Mouse (Mus musculus) liver, adult (tissue): ENCODE measurements around the gene Arfgap2.

Experiments used
- GATA4 ChIP-seq: IDR thresholded peaks from 2 replicates; pipeline ENCODE4 v1.6.1; 2014; ENCODE audit warnings: mild to moderate bottlenecking, low read length; ENCODE audit not compliant: insufficient replicate concordance

Arfgap2 gene

GRCm38 (mm10) chr2:91284375-91285199, 19.8 kb downstream of the Arfgap2 start:
- TF ChIP-seq GATA4 = no peak

- no peak for TF ChIP-seq GATA4
Observed at GRCm38 (mm10) chr2:91285885-91286505, 21.2 kb downstream of the Arfgap2 start.

- no peak for TF ChIP-seq GATA4
Observed at GRCm38 (mm10) chr2:91287563-91287962, 22.8 kb downstream of the Arfgap2 start.

DNA sequence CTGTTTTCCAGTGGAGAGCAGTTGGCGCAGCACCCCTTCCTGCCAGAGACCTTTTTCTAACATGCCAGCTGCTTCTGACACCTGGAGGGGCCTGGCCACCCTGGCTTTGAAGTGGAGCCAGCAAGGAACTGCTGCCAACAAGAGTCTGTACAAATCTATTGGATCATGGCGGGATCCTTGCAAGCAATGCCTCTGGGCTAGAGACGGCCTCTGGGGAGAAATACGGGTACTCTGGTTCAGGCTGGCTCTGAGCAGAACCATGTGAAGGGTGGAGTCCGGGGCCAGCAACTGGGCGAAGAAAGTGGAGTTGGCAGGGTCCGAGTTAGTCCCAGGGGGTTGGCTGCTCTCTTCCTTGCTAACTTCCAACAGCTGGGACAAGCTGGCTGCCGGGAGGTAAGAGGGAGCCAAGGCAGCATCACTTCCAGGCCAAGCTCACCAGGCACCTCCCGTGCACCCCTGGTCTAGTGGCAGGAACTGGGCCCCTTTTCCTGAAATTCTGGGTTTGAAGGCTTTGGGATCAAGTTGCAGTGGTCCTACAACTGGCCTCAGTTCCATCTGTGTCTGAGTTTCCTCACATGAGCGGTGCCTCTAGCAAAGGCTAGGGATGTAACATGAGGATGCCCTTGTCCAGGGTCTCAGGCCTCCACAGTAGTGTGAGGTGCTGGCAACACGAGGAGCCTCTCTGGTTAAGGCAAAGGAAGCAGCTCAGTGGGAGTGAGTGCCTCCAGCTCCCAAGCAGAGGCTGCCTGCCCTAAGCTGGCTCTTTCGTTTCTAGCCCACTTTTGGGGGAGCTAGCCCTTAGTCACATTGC, 26.6 kb downstream of the Arfgap2 start:
- no peak for TF ChIP-seq GATA4

DNA sequence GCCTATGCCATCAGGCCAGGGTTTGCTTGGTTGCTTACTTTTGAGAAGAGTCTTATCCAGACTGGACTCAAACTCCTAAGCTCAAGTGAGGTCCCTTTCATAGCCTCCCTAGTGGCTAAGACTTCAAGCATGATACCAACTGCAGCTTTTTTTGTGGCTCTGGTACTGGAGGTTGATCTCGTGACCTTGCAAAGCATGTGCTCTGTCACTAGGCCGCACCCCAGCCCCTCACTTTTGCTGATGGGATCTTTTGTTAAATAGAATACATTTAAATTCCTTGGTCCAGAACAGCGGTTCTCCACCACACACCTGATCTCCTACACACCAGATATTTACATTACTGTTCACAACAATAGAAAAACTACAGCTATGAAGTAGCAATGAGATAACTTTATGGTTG, 29.5 kb downstream of the Arfgap2 start:
- TF ChIP-seq GATA4 = no peak

DNA sequence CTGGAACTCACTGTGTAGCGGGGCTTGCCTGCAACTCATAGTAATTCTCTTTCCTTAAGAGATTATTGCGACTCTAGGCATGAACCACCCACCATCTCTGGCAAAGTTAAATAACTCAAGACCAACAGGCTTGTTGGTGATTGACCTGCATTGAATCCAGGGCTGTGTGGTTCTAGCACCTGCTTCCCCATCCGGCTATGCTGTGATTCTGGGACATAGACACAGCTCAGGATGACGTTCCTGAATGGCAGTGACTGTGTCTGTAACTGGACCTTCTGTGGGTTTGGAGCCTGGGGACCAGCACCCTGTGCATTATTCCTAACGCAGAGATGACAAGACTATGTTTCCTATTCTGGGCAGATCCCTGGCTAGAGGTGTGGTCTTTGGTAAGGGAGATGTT, 31.1 kb downstream of the Arfgap2 start:
- no peak for TF ChIP-seq GATA4

GRCm38 (mm10) chr2:91299156-91299555, 34.4 kb downstream of the Arfgap2 start:
- TF ChIP-seq GATA4 = no peak

- no peak for TF ChIP-seq GATA4
Observed at GRCm38 (mm10) chr2:91300784-91301183, 36.0 kb downstream of the Arfgap2 start.

DNA sequence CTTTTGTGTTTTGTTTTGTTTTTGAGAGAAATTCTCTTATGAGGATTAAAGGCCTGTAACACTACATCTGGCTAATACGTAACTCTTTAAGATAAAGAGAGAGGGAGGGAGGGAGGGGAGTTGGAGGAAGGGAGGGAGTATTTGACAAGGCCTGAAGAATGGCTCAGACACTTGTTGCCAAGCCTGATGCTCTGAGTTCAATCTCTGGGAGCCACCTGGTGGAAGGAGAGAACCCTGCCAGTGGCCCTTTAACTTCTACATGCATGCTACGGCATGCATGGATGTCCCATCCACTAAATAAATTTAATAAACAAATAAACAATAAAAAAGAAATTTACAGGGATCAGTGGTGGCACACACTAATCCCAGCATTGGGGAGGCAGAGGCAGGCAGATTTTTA, 37.1 kb downstream of the Arfgap2 start:
- no peak for TF ChIP-seq GATA4

DNA sequence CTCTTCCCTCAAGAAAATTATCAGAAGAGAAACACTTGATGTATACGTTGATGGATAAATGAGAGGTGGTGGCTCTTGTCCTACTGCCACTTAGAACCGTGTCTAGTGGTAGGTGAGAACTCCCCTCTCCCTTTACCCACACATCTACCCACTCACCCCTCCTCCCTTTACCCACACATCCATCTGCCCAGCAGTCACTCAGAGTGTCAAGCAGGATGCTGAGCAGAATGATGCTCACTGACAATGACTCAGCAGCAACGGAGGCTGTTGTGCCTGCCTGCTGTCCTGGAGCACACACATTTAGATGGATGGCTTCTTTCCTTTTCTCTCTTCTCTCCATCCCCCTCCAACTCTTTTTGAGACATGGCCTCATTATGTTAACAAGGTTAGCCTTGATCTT, 38.1 kb downstream of the Arfgap2 start:
- no peak for TF ChIP-seq GATA4

GRCm38 (mm10) chr2:91305926-91306325, 41.2 kb downstream of the Arfgap2 start:
- no peak for TF ChIP-seq GATA4

DNA sequence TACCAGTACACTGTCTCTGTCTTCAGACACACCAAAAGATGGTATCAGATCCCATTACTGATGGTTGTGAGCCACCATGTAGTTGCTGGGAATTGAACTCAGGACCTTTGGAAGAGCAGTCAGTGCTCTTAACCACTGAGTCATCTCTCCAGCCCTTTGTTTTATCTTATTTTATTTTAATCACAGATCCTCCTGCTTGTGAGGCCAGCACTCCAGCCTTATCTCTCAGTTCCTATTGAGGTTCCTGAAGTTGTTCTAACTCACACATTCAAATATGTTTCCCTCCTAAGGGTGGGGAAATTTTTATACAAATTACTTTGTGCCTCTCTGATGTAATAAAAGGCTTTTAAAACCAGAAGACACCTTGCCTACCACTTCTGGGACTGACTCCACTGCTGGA, 41.8 kb downstream of the Arfgap2 start:
- no peak for TF ChIP-seq GATA4

DNA sequence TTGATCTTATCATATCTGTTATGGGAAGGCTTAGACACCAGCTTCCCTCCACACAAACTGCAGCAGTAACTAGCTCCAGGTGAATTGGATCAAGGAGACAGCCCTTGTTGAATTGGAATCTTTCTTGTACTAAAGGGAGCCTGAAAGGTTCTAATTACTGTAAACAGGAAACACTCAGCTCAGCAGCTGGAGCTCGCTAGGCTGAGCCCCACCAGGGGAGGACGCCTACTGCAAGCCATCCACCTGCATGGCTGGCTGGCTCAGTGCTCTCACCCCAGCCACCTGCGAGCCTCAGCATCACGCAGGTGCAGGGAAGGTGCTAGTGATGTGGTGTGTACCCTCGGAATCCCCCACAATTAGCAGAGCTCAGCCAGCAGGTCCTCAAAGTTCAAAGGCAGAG, 43.9 kb downstream of the Arfgap2 start:
- TF ChIP-seq GATA4 = no peak

DNA sequence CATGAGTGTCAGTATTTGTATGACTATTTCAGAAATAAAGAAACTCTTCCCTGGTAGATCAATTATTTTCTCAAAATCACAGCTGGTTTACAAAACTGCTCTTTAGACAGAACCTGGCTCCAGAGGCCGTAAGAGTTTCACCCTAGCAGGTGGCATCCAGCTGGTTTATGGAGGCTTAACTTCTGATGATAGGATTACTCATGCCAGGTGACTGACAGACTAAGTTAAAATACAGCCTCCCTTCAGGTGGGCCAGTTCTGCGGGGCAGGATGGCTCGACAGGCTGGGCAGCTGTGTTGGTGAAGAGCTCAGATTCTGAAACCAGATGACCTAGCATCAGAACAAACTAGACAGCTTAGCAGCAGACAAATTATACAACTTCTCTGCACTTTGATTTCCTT, 44.8 kb downstream of the Arfgap2 start:
- TF ChIP-seq GATA4 = no peak

- TF ChIP-seq GATA4 = no peak
Observed at GRCm38 (mm10) chr2:91312578-91313311, 48.0 kb downstream of the Arfgap2 start.
